Mouse (Mus musculus) T-helper 2 cell (primary cell): ENCODE results near the gene Xdh.

ENCODE experiments used
- in situ Hi-C: fragments of 300-600 bp; cut with MboI, MseI; formaldehyde crosslinking; loops from one replicate; pipeline ENCODE4 v1.15.1; 2025; ENCODE audit warnings: high pct_unique_total_duplicates

Gene Xdh

DNA sequence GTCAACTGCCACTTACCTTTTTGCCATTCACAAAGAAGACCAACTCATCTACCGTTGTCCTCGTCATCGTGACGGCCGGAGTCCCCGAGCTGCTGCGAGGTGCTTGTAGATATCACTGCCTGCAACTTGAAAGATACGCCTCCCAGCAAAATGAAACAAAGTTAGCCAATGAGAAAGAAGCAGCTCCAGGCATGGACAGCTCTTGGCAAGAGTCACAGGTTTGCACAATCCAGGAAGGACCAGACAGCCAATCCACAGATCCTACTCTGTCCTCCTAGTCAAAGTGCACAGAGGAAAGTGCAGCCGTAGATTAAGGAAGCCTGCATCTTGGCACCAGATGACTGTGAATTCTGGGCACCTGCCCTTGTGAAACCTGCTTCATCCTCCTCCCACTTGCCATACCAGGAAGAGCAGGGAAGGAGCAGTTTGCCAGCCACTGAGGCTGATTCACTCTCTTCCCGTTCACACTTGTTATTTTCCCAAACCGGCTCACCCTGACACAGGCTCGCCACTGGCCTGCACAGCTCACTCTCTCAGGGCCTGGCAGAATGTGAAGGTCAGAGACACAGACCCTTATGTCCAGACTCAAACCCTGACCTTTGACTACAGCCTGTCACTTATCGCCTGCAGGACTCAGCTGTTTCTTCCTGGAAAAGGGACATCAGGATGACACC, at the start of gene Xdh:
Gene Xdh, minus strand, starts transcription at position 135 of the 674 bp plus-strand sequence.
- in situ Hi-C loops = no loop called here

DNA sequence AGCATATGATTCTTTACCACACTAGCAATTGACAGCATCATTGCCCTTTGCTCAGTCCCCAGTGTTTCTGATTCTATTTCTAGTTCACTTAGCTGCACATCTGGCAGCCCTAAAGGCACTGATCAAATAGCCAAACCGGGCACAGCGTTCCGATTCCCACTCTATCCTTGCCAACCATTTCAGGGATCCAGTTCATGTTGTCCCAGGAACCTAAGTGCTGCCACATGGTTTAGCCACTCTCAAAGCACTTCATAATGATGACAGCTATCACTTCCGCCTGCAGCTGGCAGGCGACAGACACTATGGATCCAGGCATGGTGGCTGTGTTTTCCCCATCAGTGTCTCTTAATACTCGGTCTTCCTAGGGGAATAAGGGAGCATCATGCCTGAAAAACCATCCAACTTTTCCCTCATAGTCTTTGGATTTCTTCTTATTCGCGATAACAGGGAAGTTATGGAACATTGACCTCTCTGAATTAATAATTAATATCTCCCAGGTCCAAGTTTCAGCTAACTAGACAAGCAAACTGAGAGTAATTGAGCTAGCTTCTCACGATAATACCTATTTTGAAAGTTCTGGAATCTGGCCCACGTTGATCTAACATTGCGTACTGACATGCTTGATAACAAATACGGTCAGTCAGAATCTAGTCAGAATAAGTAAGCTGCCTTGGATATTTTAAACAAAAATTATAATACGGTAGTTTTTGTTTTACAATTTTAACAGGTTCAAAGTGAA, 46.1 kb upstream of the Xdh start:
- in situ Hi-C loops = no loop called here

GRCm38 (mm10) chr17:73991264-73991663, 41.3 kb upstream of the Xdh start:
- in situ Hi-C loops = no loop called here

DNA sequence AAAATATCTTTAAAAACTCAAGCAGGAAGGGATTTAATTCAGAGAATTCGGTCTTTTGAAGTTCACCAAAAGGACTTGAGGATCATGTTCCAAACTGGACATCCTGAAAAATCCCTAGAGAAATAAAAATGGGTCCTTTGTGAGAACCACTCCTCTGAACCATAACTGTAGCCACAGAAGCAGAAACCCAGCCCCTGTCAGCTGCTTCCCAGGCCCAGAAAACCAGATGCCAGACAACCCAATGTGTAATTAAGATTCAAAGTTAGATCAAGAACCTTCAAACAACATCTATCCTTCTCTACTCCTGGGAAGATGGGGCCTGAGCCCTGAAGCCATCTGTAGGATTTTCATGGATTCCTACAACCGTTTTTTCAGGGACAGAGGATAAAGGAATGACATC, 36.6 kb upstream of the Xdh start:
- in situ Hi-C loops = no loop called here

DNA sequence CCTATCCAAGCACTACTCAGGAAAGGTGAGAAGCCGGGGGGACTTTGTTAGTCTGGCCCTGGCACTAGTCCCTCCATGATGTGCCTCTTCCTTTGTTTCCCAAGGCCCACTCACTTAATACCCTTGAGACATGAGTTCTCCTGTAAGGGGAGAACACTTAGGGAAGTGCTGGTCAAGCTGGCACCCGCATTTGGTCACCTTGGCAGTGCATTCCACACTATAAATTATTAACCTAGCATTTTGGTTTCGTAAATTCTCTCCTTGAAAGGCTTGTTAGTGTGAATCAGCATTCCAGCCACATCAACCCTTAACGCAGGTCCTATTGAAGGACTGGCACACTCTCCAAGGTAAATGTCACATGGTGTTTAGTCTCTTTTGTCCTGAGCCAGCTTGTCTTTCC, 35.9 kb upstream of the Xdh start:
- in situ Hi-C loops = no loop called here

DNA sequence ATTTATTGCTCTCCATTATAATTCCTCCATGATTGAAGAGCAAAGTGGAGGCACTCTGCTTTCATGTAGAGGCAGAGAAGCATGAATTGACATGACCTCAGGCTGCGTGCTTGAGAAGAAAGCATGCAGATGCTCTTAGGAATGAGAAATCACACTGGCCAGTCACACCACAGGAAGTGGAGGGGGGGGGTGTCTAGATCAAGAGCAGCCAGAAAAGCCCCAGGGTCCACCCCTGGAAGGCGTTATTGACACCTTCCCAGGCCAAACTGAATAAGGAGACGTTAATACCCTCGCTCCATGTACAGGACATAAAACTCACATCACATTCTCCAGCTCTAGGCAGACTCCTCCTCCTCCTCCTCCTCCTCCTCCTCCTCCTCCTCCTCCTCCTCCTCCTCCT, 34.5 kb upstream of the Xdh start:
- in situ Hi-C loops = no loop called here

- in situ Hi-C loops = no loop called here
These were observed 32.9 kb upstream of the Xdh start for GRCm38 (mm10) chr17:73982871-73983270.

DNA sequence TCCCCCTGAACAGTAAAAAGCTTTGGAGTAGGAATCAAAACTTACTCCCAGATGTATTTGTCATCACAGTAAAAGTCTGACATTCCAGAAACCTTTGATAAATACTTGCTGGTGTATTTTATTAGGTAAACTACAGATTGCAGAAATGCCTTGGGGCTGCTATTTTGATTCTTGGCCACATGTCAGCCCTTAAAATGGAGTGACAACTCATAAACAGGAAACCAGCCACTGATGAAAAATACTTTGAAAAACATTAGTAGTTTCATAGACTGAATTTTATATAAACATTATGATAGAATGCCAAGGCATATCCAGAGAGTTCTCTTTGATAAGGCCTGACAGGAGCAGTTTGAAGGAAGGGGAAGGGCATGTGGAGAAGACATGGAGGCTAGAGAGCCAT, 26.1 kb upstream of the Xdh start:
- in situ Hi-C loops = no loop called here

- in situ Hi-C loops = no loop called here
These were observed 22.7 kb upstream of the Xdh start for GRCm38 (mm10) chr17:73972648-73973047.

DNA sequence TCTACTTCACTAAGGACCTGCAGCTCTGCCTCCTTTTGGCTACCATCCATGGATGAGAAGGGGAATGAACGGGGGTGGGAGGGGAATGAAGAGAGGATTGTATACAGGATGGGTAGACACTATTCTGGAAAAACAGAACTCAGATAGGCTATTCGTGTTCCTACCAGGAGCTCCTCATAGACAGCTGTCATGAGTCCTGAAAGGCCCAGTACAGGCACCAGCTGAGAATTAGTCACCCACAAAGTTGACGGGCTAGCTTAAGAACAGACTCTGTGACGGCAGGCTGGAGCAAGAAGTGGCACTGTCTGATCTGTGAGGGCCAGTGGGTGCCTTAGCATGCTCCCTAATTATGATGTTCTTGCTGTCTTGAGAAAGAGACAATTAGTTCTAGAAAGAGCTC, 21.3 kb upstream of the Xdh start:
- in situ Hi-C loops = no loop called here

DNA sequence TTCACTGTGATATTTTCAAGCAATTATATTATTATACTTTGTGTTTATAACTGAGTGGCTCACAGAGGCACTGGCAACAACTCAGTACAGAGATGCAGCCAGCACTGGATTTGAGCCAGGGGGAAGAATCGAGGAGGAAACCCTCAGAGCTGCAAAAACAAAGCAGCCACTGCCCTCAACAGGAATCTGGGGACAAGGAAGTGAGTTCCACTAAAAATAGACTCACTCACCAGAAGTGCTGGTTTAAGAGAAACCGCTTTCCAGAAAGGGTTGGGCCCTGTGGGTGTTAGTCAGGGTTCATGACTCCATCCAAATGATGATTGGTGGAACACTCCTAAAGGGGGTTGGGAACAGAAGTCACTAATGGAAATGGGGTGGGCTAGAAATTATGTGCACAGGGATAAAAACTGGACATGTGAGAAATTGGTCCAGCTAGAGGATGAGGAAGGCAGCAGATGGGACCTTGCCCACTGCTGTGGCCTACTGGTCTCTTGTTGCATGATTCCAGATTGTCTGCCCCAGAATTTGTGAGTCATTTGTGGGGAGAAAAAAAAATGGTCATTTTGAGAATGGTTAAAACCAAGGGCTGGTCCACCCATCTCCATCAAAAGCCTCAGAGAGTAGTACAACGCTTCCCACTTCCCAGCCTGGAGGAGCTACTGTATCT, 20.5 kb upstream of the Xdh start:
- in situ Hi-C loops = no loop called here

DNA sequence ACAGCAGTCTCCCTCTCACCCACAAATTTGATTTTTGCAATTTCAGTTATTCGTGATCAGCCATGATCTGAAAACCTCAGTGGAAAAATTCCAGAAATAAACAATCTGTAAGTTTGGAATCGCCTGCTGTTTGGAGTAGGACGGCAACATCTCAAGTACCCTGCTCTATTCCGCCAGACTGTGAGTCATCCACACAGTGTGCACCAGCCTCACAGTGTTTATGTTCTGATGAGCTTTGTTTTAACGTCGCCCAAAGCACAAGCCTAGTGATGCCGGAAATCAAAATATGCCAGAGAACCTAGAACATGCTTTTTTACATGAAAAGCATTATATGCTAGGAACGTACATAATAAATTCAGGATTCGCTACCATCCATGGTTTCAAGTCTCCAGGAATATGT, 14.9 kb upstream of the Xdh start:
- in situ Hi-C loops = no loop called here

DNA sequence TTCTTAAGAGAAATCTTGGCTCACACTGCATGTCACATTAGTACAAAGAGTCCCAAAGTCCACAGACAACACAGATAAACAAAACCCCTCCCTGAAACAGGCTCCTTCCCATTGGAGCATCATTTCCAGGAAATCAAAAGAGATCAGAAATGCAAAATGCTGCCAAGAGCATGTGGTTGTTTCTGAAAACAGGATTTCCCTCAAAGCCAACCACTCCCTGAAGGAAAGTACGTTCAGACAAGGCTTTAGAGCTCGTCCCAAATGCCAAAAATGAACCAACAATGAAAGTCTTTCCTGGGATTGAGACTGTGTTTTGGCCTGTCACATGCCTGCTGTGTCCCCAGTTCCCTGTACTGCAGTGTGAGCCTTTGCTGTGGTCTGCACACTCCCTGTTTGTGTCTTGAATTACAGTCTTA, 12.6 kb upstream of the Xdh start:
- in situ Hi-C loops = no loop called here

DNA sequence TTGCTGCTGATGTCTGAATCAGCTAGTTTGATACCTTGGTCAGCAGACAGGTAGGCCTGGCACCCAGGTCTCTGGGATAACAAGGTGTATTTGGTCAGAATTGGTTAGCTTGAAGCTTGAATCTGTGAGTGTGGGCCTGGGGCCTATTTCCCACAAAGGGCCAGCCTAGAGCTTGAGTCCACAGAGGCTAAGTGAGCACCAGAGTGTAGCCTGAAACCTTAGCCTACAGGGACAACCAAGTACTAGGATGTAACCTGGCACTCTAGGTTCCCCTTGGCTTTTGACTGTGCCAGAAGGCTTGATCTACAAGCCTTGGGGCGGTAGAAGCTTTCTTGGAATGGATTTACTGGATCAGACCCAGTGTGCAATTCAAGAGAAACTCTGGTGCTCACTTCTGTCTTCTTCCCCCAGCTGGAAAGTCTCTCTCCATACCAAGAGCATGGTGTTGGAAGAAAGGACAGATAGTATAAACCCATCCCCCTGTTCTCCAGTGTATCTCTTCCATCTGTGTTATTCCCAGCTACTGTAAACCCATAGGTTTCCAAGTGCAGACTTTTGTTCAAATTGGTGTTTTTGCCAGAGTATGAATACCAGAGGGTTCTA, 11.9 kb upstream of the Xdh start:
- in situ Hi-C loops = no loop called here

GRCm38 (mm10) chr17:73960745-73961144, 10.7 kb upstream of the Xdh start:
- in situ Hi-C loops = no loop called here

DNA sequence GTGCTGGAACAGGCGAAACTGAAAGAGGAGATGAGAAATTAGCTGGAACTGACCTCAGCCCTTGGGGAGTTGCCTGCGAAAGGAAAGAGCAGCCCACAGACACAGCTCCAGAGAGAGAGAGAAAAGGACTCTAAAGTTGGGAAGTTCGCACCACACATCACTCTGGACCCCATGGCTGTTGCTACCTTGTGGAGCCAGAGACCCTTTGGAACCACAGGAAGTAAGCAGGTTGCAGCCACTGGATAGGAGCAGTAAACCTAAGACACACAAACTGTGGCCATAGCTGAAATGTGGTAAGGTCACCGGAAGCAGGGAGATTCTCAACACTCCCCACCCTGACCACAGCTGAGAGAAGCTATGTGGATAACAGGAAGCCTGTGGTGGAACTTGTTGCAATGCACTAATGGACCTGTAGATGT, 2.1 kb upstream of the Xdh start:
- in situ Hi-C loops = no loop called here

GRCm38 (mm10) chr17:73950970-73951369, 974 bp upstream of the Xdh start:
- in situ Hi-C loops = no loop called here

DNA sequence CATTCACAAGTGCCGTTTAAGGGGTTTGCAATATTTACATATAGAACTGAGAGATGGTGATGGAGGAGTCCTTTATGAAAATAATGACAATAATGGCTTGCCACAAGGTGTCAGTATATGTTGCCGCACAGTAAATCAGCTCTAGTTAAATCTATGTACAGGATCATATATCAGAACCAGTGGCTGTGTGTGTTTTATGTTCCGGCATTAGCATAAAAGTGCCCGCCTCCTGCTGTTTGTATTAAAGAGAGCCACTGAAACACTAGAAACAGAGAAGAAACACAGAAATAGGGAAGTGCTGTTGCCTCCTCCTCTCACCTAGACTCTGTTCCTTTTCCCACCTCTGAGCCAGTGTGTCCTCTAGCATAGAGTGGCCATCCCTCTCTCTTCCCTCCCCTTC, 498 bp downstream of the Xdh start:
- in situ Hi-C loops = no loop called here

- in situ Hi-C loops = no loop called here
These were observed 1.2 kb downstream of the Xdh start for GRCm38 (mm10) chr17:73948801-73949200.

- in situ Hi-C loops = no loop called here
These were observed 2.0 kb downstream of the Xdh start for GRCm38 (mm10) chr17:73948039-73948438.

DNA sequence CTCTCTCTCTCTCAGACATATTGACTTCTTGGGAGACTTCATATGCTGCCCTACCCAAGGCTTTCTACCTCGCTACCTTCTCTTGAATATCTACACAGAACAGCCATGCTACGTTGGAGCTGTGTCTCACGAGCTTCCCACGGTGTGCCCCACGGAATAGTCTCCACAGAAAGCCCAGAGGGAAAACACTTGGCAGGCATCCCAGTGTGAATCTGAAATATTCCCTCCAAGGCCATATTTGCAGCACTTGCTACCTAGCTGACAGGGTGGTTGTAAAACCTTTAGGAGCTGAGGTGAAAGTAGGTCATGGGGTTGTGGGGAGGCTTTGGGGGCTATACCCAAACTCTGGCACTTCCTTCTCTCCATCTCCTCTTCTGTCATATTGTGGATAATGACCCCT, 3.1 kb downstream of the Xdh start:
- in situ Hi-C loops = no loop called here

- in situ Hi-C loops = no loop called here
These were observed 5.3 kb downstream of the Xdh start for GRCm38 (mm10) chr17:73944661-73945060.
